Mouse (Mus musculus): ENCODE results near the gene Ms4a15. TPM values are rescaled to one million over a fixed set of nuclear protein-coding genes. Genes with fewer than 3 reads are reported as not detected.

Ms4a15 gene
- polyA plus RNA-seq, 1 experiment from 2014 or later: not detected

DNA sequence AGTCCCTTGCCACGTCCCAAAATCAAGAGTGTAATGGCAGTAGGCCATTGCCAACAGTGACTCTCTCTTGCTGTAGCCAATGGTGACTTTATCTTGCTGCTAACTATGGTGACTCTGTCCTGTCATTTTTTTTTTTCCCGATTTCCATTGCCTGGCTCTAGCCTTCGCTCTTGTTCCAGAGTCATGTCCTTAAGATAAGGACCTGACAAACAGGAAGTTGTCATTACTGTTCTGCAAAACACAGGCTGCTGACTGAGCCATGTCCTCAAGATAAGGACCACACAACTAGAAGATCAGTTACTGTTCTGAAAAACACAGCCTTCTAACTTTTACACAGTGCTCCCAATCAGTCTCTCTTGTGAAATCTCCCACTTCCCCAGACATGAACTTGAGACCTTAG lies 22.6 kb downstream of the Ms4a15 start:
- ATAC-seq (replicated peaks; ENCODE audit: low FRiP score, low read depth) (no peak), DNase-seq (ENCODE audit: low spot score) (no peak)
- 71% methylated on average over 3 of the region's 3 CpGs for WGBS
- no peaks in the 10 kb centered on the region for H3K27me3 ChIP-seq (ENCODE audit: insufficient read depth, low read length)
- no peak overlapping the region for H3K4me3 ChIP-seq (replicated peaks; ENCODE audit: low read depth, low read length)
- H3K27ac ChIP-seq: no peak overlapping the region
- H3K9me3 ChIP-seq (replicated peaks; ENCODE audit: low read length): no peaks in the 10 kb centered on the region
- H3K36me3 ChIP-seq (ENCODE audit: insufficient read depth, low read length): no peaks in the 10 kb centered on the region
- no peak overlapping the region for H3K4me2 ChIP-seq (ENCODE audit: low read length)
- peaks cover 7% of the 10 kb centered on the region; the same call in 1 of the 2 replicates for H3K4me1 ChIP-seq (replicated peaks; ENCODE audit: insufficient read depth, low read length)
- no peak for TF ChIP-seq CTCF (IDR thresholded peaks at IDR 0.05; ENCODE audit: low read depth)
- no peak overlapping the region for H3K9ac ChIP-seq (ENCODE audit: low read depth, low read length)

DNA sequence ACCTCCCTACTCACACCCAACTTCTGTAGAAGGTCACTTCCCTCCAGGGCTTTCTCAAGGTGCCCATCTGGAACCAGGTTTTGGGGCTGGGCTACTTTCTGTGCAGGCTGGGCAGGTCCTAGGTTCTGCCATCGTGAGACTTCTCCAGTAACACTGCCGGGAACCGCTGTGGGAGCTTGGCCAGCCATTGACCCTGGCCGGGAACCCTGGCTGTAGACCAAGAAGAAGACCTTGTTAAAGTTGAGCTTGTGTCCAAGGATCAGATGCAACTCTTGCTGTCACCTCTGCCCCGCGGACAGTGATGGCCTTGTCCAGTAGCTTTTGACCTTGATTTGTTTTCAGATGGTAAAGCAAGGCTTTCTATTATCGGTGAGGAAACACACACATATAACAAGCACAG lies 24.5 kb downstream of the Ms4a15 start:
- Histone ChIP-seq H3K27ac (no peak overlapping the region), H3K4me2 (ENCODE audit: low read length) (no peak overlapping the region), H3K36me3 (ENCODE audit: insufficient read depth, low read length) (no peaks in the 10 kb centered on the region), H3K4me3 (replicated peaks; ENCODE audit: low read depth, low read length) (no peak overlapping the region), H3K9ac (ENCODE audit: low read depth, low read length) (no peak overlapping the region), H3K9me3 (replicated peaks; ENCODE audit: low read length) (no peaks in the 10 kb centered on the region), H3K27me3 (ENCODE audit: insufficient read depth, low read length) (no peaks in the 10 kb centered on the region), H3K4me1 (replicated peaks; ENCODE audit: insufficient read depth, low read length) (peaks cover 1% of the 10 kb centered on the region; the same call in 1 of the 2 replicates)
- no peak for TF ChIP-seq CTCF (IDR thresholded peaks at IDR 0.05; ENCODE audit: low read depth)
- 91% methylated on average over 7 of the region's 7 CpGs for WGBS
- ATAC-seq (replicated peaks; ENCODE audit: low FRiP score, low read depth) (no peak), DNase-seq (ENCODE audit: low spot score) (no peak)

DNA sequence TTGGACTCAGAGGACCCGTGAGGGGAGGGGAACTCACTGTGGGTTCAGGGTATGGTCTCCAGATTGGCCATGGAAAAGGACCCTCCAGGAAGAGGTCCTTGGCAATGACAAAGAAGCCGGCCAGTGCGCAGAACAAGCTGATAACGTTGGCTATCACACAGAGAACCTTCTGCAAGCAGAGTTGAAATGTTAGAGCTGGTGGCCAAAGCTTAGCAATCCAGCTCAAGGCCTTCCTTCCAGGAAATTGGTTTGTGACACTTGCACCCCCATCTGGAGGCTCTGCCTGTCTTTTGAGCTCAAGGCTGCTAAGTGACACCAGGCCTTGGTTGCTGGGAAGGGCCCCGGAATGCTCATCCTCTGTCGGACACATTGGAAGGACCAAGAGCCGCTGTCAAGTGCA lies 27.3 kb downstream of the Ms4a15 start:
- Histone ChIP-seq H3K4me1 (replicated peaks; ENCODE audit: insufficient read depth, low read length) (no peaks in the 10 kb centered on the region), H3K27me3 (ENCODE audit: insufficient read depth, low read length) (no peaks in the 10 kb centered on the region), H3K4me2 (ENCODE audit: low read length) (no peak overlapping the region), H3K4me3 (replicated peaks; ENCODE audit: low read depth, low read length) (no peak overlapping the region), H3K9me3 (replicated peaks; ENCODE audit: low read length) (no peaks in the 10 kb centered on the region), H3K9ac (ENCODE audit: low read depth, low read length) (no peak overlapping the region), H3K27ac (no peak overlapping the region), H3K36me3 (ENCODE audit: insufficient read depth, low read length) (no peaks in the 10 kb centered on the region)
- ATAC-seq (replicated peaks; ENCODE audit: low FRiP score, low read depth) (no peak), DNase-seq (ENCODE audit: low spot score) (no peak)
- 92% methylated on average over 7 of the region's 7 CpGs for WGBS
- TF ChIP-seq CTCF (IDR thresholded peaks at IDR 0.05; ENCODE audit: low read depth): no peak

DNA sequence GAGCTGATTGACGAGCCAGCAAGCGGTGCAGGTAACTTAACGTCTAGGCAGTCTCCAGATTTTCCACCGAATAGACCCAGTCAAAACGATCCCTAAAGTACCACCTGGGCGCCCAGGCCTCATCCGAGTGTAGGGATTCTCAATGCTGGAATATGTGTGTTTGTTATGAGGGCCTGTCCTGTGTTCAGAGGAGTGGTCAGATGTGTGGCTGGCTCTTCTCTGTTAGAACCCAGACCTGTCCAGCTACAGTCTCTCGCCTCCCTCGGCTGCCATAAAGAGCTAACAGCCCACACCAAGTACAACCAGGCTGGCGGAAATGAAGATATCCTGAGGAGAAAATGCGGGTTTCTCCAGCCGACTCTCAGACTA lies 33.1 kb downstream of the Ms4a15 start:
- Histone ChIP-seq H3K27me3 (ENCODE audit: insufficient read depth, low read length) (no peaks in the 10 kb centered on the region), H3K9ac (ENCODE audit: low read depth, low read length) (no peak overlapping the region), H3K4me3 (replicated peaks; ENCODE audit: low read depth, low read length) (no peak overlapping the region), H3K27ac (no peak overlapping the region), H3K4me2 (ENCODE audit: low read length) (no peak overlapping the region), H3K4me1 (replicated peaks; ENCODE audit: insufficient read depth, low read length) (no peaks in the 10 kb centered on the region), H3K9me3 (replicated peaks; ENCODE audit: low read length) (no peaks in the 10 kb centered on the region), H3K36me3 (ENCODE audit: insufficient read depth, low read length) (no peaks in the 10 kb centered on the region)
- DNase-seq (ENCODE audit: low spot score) (no peak), ATAC-seq (replicated peaks; ENCODE audit: low FRiP score, low read depth) (no peak; the same call in 1 of the 2 replicates)
- no peak for TF ChIP-seq CTCF (IDR thresholded peaks at IDR 0.05; ENCODE audit: low read depth)
- 47% methylated on average over 12 of the region's 12 CpGs for WGBS

DNA sequence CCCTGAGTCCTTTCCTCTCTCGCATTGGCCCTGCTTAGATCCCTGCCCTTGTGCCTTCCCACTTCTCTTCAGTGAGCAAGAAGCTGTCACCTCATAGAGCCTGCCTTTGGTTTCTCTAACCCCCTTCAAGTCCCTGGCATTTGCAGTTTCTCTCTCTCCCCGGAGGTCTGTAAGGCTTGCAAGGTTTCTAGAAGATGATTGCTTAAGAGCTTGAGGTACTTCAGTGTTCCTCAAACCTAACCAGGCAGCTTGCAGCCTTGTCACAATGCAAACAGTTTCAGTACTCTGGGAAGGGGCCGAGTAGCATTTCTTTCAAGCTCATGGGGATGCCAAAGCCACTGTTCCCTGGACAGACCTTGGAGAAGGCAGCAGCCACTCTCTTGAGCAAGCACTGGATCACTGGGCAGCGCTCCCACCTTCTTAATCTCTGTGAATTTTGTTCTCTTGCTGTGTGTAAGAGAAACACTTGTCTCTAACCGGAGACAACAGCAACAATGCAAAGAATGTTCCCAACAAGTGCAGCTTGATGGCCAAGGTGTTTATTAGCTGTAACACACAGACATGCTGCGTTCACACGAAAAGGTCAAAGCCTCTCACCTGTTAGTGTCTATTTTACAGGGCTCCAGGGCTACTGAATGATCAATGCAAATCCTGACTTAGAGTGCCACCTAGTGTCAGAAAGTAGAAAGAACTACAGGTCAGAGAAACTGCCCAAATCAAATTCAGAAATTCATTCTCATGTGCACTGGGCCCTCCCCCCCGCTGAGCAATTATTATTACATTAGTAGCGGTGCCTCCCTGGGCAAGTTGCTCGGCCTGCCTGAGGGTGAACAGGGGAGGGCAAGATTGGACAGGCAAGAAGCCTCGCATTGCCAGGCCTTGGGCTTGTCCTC lies 33.7 kb downstream of the Ms4a15 start:
- peak; percentile 88 for TF ChIP-seq CTCF (IDR thresholded peaks at IDR 0.05; ENCODE audit: low read depth)
- Histone ChIP-seq H3K9ac (ENCODE audit: low read depth, low read length) (no peak overlapping the region), H3K4me1 (replicated peaks; ENCODE audit: insufficient read depth, low read length) (no peaks in the 10 kb centered on the region), H3K27ac (no peak overlapping the region), H3K4me2 (ENCODE audit: low read length) (no peak overlapping the region), H3K4me3 (replicated peaks; ENCODE audit: low read depth, low read length) (no peak overlapping the region), H3K9me3 (replicated peaks; ENCODE audit: low read length) (no peaks in the 10 kb centered on the region), H3K36me3 (ENCODE audit: insufficient read depth, low read length) (no peaks in the 10 kb centered on the region), H3K27me3 (ENCODE audit: insufficient read depth, low read length) (no peaks in the 10 kb centered on the region)
- ATAC-seq (replicated peaks; ENCODE audit: low FRiP score, low read depth) (peak; percentile 46), DNase-seq (ENCODE audit: low spot score) (peak; percentile 82)
- WGBS: 31% methylated on average over 11 of the region's 11 CpGs

DNA sequence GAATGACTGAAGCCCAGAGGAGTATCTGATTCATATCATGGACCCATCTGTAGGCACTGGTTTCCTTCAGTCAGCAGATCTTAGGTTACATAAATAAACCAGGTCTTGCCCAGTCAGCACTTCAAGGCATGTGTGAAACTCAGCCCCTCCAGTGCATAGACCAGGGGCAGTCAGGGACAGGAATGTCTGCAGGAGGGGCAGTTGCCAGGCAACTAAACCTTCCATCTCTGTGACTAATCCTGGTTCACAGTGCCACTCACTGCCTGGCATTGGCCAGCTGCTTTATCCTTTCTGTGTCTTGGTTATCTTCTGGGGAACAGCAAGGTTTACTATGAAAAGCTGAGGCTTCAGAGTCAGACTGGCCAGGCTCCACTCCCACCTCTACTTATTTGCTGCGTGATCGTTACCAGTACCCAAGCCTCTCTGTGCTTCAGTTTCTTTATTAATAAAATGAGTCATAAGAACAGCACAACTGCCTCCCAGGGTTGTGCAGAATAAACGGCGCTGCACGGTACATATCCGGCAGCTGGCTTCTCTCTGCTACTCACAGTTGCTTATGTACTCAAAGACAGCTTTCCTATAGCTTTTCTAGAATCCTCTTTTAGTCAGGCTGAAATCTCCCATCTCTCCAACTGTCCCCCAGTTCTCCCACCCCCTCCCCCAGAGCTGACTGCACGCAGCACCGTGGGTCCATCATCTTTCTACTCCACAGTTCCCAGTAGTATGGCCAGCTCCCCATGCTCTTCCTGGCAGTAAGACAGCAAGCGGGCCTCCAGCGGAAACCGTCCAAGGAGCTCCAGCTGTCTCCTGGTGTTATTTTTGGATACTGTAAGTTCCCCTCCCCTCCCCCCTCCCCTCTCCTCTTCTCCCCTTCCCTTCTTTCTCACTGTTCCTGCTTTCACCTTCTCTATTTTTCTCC lies 40.8 kb downstream of the Ms4a15 start:
- no peak overlapping the region for H3K4me3 ChIP-seq (replicated peaks; ENCODE audit: low read depth, low read length)
- no peaks in the 10 kb centered on the region for H3K36me3 ChIP-seq (ENCODE audit: insufficient read depth, low read length)
- ATAC-seq (replicated peaks; ENCODE audit: low FRiP score, low read depth): peak; percentile 55
- H3K4me1 ChIP-seq (replicated peaks; ENCODE audit: insufficient read depth, low read length): peaks cover 8% of the 10 kb centered on the region
- DNase-seq (ENCODE audit: low spot score): peak; percentile 78
- no peak for TF ChIP-seq CTCF (IDR thresholded peaks at IDR 0.05; ENCODE audit: low read depth)
- H3K4me2 ChIP-seq (ENCODE audit: low read length): peak overlapping the region; percentile 2; the same call in 1 of the 2 replicates
- H3K9me3 ChIP-seq (replicated peaks; ENCODE audit: low read length): no peaks in the 10 kb centered on the region
- peak overlapping the region; percentile 72 for H3K27ac ChIP-seq
- H3K9ac ChIP-seq (ENCODE audit: low read depth, low read length): no peak overlapping the region
- no peaks in the 10 kb centered on the region for H3K27me3 ChIP-seq (ENCODE audit: insufficient read depth, low read length)
- WGBS: 47% methylated on average over 11 of the region's 11 CpGs

Measured in kidney, postnatal 0 days (tissue).